In genomic region chr12:116202176-116202981, GRCm38 (mm10) we compare ENCODE assay signal across 9 mouse cellular contexts.
A peak's percentile ranks its signal among the peaks of the same experiment; 100 is the strongest.
DNase-seq lines count a peak whose midpoint lies in the region; ATAC-seq lines count a peak whose summit lies in the region.
"Had no signal": no experiment of that assay in that cellular context is flagged by ENCODE, and none has a peak within 500 bp of the region (broad histone marks: within the 10 kb centered on the region; RNA-seq: fewer than 3 reads in every experiment).

No protein-coding gene starts in this region.

- H3K4me3 ChIP-seq in liver, embryonic 12.5 days = no peak overlapping the region
- H3K4me3 ChIP-seq in forebrain, embryonic 15.5 days = no peak overlapping the region
- H3K4me3 ChIP-seq in hindbrain, embryonic 16.5 days (ENCODE audit: low read length) = no peak overlapping the region
- H3K4me3 ChIP-seq: stomach, embryonic 15.5 days had no signal

- no peak for ATAC-seq in liver, embryonic 12.5 days
- ATAC-seq in forebrain, embryonic 15.5 days (replicated peaks) = peak; percentile 75
- peak; percentile 83 for ATAC-seq in hindbrain, embryonic 16.5 days
- peak; percentile 81 for ATAC-seq in megakaryocyte-erythroid progenitor cell, adult 5-6 weeks (replicated peaks; ENCODE audit: low FRiP score, low TSS enrichment, poor library complexity, severe bottlenecking)

- no peak overlapping the region for H3K9ac ChIP-seq in liver, embryonic 12.5 days
- H3K9ac ChIP-seq in forebrain, embryonic 15.5 days (replicated peaks) = no peak overlapping the region
- H3K9ac ChIP-seq in hindbrain, embryonic 16.5 days (ENCODE audit: low read depth, low read length) = no peak overlapping the region
- H3K9ac ChIP-seq: stomach, embryonic 15.5 days had no signal

- 28% methylated on average over 9 of the region's 9 CpGs for WGBS in liver, embryonic 12.5 days (ENCODE audit: insufficient replicate concordance)
- WGBS in forebrain, embryonic 15.5 days = 32% methylated on average over 9 of the region's 9 CpGs
- WGBS in hindbrain, embryonic 16.5 days = 34% methylated on average over 9 of the region's 9 CpGs

- H3K4me2 ChIP-seq in liver, embryonic 12.5 days = no peak overlapping the region
- H3K4me2 ChIP-seq in forebrain, embryonic 15.5 days (replicated peaks) = no peak overlapping the region
- no peak overlapping the region for H3K4me2 ChIP-seq in hindbrain, embryonic 16.5 days (ENCODE audit: low read length)
- H3K4me2 ChIP-seq: stomach, embryonic 15.5 days had no signal

- H3K27me3 ChIP-seq in liver, embryonic 12.5 days (replicated peaks) = no peaks in the 10 kb centered on the region
- no peaks in the 10 kb centered on the region for H3K27me3 ChIP-seq in forebrain, embryonic 15.5 days
- H3K27me3 ChIP-seq in hindbrain, embryonic 16.5 days (replicated peaks; ENCODE audit: control insufficient read depth, insufficient read depth, low read length) = no peaks in the 10 kb centered on the region
- H3K27me3 ChIP-seq: stomach, embryonic 15.5 days had no signal

- H3K36me3 ChIP-seq in liver, embryonic 12.5 days = no peaks in the 10 kb centered on the region
- H3K36me3 ChIP-seq in forebrain, embryonic 15.5 days = no peaks in the 10 kb centered on the region; the same call in 1 of the 2 replicates
- H3K36me3 ChIP-seq in hindbrain, embryonic 16.5 days (ENCODE audit: control insufficient read depth, insufficient read depth, low read length) = 0 out of 2 replicates have a peak, but pooled peaks cover 2% of the 10 kb centered on the region
- H3K36me3 ChIP-seq: stomach, embryonic 15.5 days had no signal

- no peaks in the 10 kb centered on the region for H3K9me3 ChIP-seq in liver, embryonic 12.5 days (replicated peaks)
- H3K9me3 ChIP-seq in forebrain, embryonic 15.5 days = no peaks in the 10 kb centered on the region
- H3K9me3 ChIP-seq in hindbrain, embryonic 16.5 days (ENCODE audit: control insufficient read depth, low read length) = no peaks in the 10 kb centered on the region
- H3K9me3 ChIP-seq: stomach, embryonic 15.5 days had no signal

- peak; percentile 58 for DNase-seq in liver
- DNase-seq in cerebellum, adult 11 months = peak; percentile 71
- DNase-seq in left cerebral cortex, adult 11 months (ENCODE audit: low spot score) = peak; percentile 41
- DNase-seq in right cerebral cortex, postnatal 25 days = peak; percentile 61

- H3K4me1 ChIP-seq in liver, embryonic 12.5 days = no peaks in the 10 kb centered on the region
- no peaks in the 10 kb centered on the region for H3K4me1 ChIP-seq in forebrain, embryonic 15.5 days
- no peaks in the 10 kb centered on the region for H3K4me1 ChIP-seq in hindbrain, embryonic 16.5 days (ENCODE audit: control insufficient read depth, insufficient read depth, low read depth, low read length)

- H3K27ac ChIP-seq in liver, embryonic 12.5 days = no peak overlapping the region
- no peak overlapping the region for H3K27ac ChIP-seq in forebrain, embryonic 15.5 days (replicated peaks)
- H3K27ac ChIP-seq in hindbrain, embryonic 16.5 days (ENCODE audit: low read depth, low read length) = no peak overlapping the region
- H3K27ac ChIP-seq: stomach, embryonic 15.5 days had no signal
